Mouse (Mus musculus): ENCODE results near the gene Stx7.
"Not testable (repeated sequence)": the region's sequence is repeated elsewhere in the genome, so short reads cannot be mapped to it uniquely, and the experiment has no call there.

- TF ChIP-seq CHD2 (IDR thresholded peaks at IDR 0.05; ENCODE audit: low read length); CTCF (conservative IDR thresholded peaks at IDR 0.05 in 1 of 2, IDR thresholded peaks at IDR 0.05 in 1 of 2; ENCODE audit: low read depth in 2 of 2, low read length in 2 of 2); HCFC1 (IDR thresholded peaks at IDR 0.05; ENCODE audit: low read depth, low read length); POLR2A (IDR thresholded peaks at IDR 0.05; ENCODE audit: low read depth, low read length); NELFE (IDR thresholded peaks at IDR 0.05; ENCODE audit: low read depth, low read length); MAFK (IDR thresholded peaks at IDR 0.05; ENCODE audit: insufficient replicate concordance, low read length); MAX (IDR thresholded peaks at IDR 0.05; ENCODE audit: low read length); RCOR1 (conservative IDR thresholded peaks at IDR 0.05; ENCODE audit: low read depth, low read length); EP300 (IDR thresholded peaks at IDR 0.05; ENCODE audit: low read length); BHLHE40 (IDR thresholded peaks at IDR 0.05; ENCODE audit: low read depth, low read length); CHD1 (IDR thresholded peaks at IDR 0.05; ENCODE audit: low read depth, low read length); USF2 (conservative IDR thresholded peaks at IDR 0.05; ENCODE audit: low read depth, low read length): not testable (repeated sequence)
Measured at GRCm38 (mm10) chr10:24103299-24103698, 45.8 kb upstream of the Stx7 start.

Measured in CH12.LX (cell line).